Mouse (Mus musculus) liver, adult (tissue): Measurements from ENCODE around the gene Pla2g15.
A peak's percentile ranks its signal among the peaks of the same experiment; 100 is the strongest.

Experiments used
- GATA4 ChIP-seq: IDR thresholded peaks from 2 replicates; pipeline ENCODE4 v1.6.1; 2014; ENCODE audit warnings: mild to moderate bottlenecking, low read length; ENCODE audit not compliant: insufficient replicate concordance

The Pla2g15 gene

DNA sequence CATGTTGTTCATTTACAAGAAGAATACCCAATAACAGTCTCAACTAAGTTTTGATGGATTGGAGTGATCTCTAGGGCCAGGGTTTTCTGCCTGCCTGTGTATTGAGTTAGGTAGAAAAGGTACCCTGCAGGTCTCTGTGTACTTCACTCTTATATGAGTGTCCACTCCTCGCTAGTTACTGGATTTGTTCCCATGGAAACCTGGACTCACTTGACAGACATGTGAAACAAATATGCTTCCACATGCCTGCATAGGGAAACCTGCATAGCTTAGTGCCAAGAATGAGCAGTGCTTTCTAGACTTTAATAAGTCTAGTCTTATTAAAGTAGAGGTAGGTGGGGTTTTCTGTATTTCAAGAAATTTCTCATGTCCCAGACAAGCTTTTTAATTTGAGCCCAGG, 26.7 kb downstream of the Pla2g15 start:
- TF ChIP-seq GATA4 = no peak

DNA sequence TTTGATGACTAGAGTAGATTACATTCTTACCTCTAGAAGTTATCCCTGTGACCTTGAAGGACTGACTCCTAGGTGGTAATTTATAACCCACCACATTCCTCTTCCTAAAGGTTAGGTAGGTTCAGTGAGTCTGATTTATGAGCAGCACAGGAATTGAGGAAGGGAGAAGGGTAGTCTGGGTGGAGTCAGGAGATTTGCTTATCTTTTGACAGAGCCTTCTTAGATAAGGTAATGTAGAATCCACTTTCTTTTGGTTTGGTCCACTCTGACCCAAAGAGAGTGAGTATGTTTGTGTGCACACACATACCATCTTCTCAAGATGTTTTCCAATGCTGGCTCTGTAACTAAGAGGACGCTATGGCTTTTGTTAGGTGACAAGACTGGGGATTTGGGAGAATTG, 27.4 kb downstream of the Pla2g15 start:
- no peak for TF ChIP-seq GATA4

GRCm38 (mm10) chr8:106178428-106178827, 28.2 kb downstream of the Pla2g15 start:
- no peak for TF ChIP-seq GATA4

GRCm38 (mm10) chr8:106185628-106186270, 35.5 kb downstream of the Pla2g15 start:
- no peak for TF ChIP-seq GATA4

- no peak for TF ChIP-seq GATA4
Measured at GRCm38 (mm10) chr8:106186394-106186793, 36.2 kb downstream of the Pla2g15 start.

GRCm38 (mm10) chr8:106189162-106189561, 39.0 kb downstream of the Pla2g15 start:
- no peak for TF ChIP-seq GATA4

- no peak for TF ChIP-seq GATA4
Measured at GRCm38 (mm10) chr8:106191639-106192038, 41.4 kb downstream of the Pla2g15 start.

DNA sequence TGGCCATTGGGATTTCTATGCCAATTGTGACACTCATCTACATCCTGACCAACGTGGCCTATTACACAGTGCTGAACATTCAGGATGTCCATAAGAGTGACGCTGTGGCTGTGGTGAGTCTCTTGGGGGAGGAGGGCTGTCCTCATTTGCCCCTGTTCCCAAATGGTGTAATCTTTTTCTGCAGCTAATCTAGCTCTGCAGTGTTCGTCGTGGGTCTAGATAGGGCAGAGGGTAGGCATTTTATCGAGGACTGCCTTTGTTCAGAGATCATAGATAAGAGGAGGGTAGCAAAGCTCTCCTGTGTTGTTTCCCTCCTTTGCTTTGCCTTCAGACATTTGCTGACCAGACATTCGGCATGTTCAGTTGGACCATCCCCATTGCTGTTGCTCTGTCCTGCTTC, 43.0 kb downstream of the Pla2g15 start:
- TF ChIP-seq GATA4 = no peak

- TF ChIP-seq GATA4 = no peak
Measured at GRCm38 (mm10) chr8:106194062-106194461, 43.9 kb downstream of the Pla2g15 start.

DNA sequence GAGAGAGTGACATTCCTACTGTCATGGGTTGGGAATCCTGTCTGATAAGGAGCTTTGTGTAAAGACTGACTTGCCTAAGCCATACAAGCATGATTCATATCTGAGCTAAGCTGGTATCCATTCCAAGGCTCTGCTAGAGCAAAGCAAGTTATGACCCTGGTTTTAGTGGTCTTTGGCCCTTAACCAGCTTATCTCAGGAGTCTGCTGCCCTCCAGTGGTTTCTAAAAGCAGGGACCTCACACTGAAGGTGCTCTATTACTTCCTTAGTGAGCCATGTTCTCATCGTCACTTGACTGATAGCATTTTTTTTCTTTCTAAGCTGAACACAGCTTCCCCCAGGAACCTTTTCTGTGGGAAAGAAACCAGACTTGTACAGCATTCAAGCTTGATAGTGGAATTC, 48.5 kb downstream of the Pla2g15 start:
- TF ChIP-seq GATA4 = no peak

- no peak for TF ChIP-seq GATA4
Measured at GRCm38 (mm10) chr8:106210035-106210731, 60.0 kb downstream of the Pla2g15 start.

DNA sequence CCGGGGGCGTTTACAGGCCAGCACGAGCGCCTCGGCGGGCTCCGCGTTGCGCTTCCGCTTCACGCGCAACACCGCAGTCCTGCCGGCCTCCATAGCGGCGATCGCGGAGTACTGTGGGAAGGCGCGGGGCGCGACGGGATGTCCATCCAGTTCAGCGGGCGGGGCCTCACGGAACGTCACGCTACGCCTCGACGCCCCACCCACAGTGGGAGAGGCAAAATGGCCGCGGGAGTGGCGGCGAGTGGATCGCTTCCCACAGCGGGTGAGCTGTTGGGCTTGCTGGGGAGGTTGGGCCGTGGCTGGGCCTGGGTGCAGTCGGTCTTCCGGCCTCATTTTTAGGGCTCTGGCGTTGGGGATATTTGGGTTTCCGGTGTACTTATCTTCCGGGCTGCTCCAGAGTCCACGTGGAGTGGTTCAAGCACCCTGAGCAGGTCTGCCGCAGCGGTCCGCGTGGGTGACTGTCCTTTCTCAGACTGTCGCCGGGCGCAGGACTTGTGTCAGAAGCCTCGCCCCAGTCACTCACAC, 60.7 kb downstream of the Pla2g15 start, which contains the start of the genes Slc7a6os and Prmt7:
Gene Slc7a6os (minus strand): TSS at position 115 of the 525 bp plus-strand sequence.
Gene Prmt7 (plus strand): TSS at position 116 of the 525 bp plus-strand sequence.
- peak; percentile 38; the same call in 1 of the 2 replicates for TF ChIP-seq GATA4

GRCm38 (mm10) chr8:106211421-106211820, 61.2 kb downstream of the Pla2g15 start:
- TF ChIP-seq GATA4 = no peak

GRCm38 (mm10) chr8:106213959-106214358, 63.8 kb downstream of the Pla2g15 start:
- TF ChIP-seq GATA4 = no peak
